ENCODE assay signal across 7 mouse cellular contexts in genomic region chr11:75563851-75564548, GRCm38 (mm10). TPM values are rescaled to one million over a fixed set of nuclear protein-coding genes. Genes with fewer than 3 reads are reported as not detected.
DNase-seq lines count a peak whose midpoint lies in the region; ATAC-seq and TF ChIP-seq lines count a peak whose summit lies in the region.

No protein-coding gene starts in this region.

- no peak for TF ChIP-seq CTCF in testis, adult 2 months (IDR thresholded peaks at IDR 0.05; ENCODE audit: control insufficient read depth, insufficient read depth, insufficient replicate concordance, low read depth, low read length)

- peak overlapping the region; percentile 41 for H3K27ac ChIP-seq in testis, adult 2 months (ENCODE audit: control insufficient read depth, insufficient read depth, low read depth, low read length)
- H3K27ac ChIP-seq in embryonic facial prominence, embryonic 15.5 days (replicated peaks), result peak overlapping the region; percentile 17; the same call in 1 of the 2 replicates
- H3K27ac ChIP-seq in liver, embryonic 11.5 days (ENCODE audit: low read depth, low read length), result no peak overlapping the region

- no peaks in the 10 kb centered on the region for H3K9me3 ChIP-seq in embryonic facial prominence, embryonic 15.5 days (replicated peaks)
- H3K9me3 ChIP-seq in liver, embryonic 11.5 days (ENCODE audit: control insufficient read depth, low read length), result no peaks in the 10 kb centered on the region

- H3K36me3 ChIP-seq in testis, adult 2 months (ENCODE audit: control insufficient read depth, insufficient read depth, low read length), result peaks cover 4% of the 10 kb centered on the region
- H3K36me3 ChIP-seq in embryonic facial prominence, embryonic 15.5 days, result no peaks in the 10 kb centered on the region
- H3K36me3 ChIP-seq in liver, embryonic 11.5 days (ENCODE audit: control insufficient read depth, insufficient read depth, low read length), result no peaks in the 10 kb centered on the region

- no peak for DNase-seq in testis, postnatal 10 days (ENCODE audit: low spot score)
- DNase-seq in liver, embryonic 11.5 days (ENCODE audit: low spot score), result peak; percentile 43
- DNase-seq in urinary bladder, postnatal 25 days (ENCODE audit: low spot score), result peak; percentile 35
- no peak for DNase-seq in layer of hippocampus, adult 9-10 months (ENCODE audit: low spot score)
- DNase-seq in spleen, adult 18-20 months, result no peak

- no peak for TF ChIP-seq POLR2A in testis, adult 2 months (IDR thresholded peaks at IDR 0.05; ENCODE audit: control insufficient read depth, low read depth, low read length)

- WGBS in embryonic facial prominence, embryonic 15.5 days, result 60% methylated on average over 18 of the region's 18 CpGs
- WGBS in liver, embryonic 11.5 days, result 57% methylated on average over 18 of the region's 18 CpGs

- H3K9ac ChIP-seq in embryonic facial prominence, embryonic 15.5 days, result no peak overlapping the region
- H3K9ac ChIP-seq in liver, embryonic 11.5 days (ENCODE audit: low read depth, low read length), result no peak overlapping the region

- no peak overlapping the region for H3K4me3 ChIP-seq in testis, adult 2 months (ENCODE audit: control insufficient read depth, low read depth, low read length)
- no peak overlapping the region for H3K4me3 ChIP-seq in embryonic facial prominence, embryonic 15.5 days (replicated peaks)
- H3K4me3 ChIP-seq in liver, embryonic 11.5 days (ENCODE audit: low read depth, low read length), result no peak overlapping the region

- no peak for ATAC-seq in embryonic facial prominence, embryonic 15.5 days (ENCODE audit: insufficient number of reproducible peaks, low FRiP score, low TSS enrichment, low read depth)
- ATAC-seq in liver, embryonic 11.5 days (replicated peaks; ENCODE audit: low FRiP score), result no peak

- H3K4me2 ChIP-seq in embryonic facial prominence, embryonic 15.5 days (replicated peaks), result no peak overlapping the region
- no peak overlapping the region for H3K4me2 ChIP-seq in liver, embryonic 11.5 days

- no peaks in the 10 kb centered on the region; the same call in 1 of the 2 replicates for H3K4me1 ChIP-seq in testis, adult 2 months (ENCODE audit: control insufficient read depth, insufficient read depth, low read length)
- 0 out of 2 replicates have a peak, but pooled peaks cover 6% of the 10 kb centered on the region for H3K4me1 ChIP-seq in embryonic facial prominence, embryonic 15.5 days
- H3K4me1 ChIP-seq in liver, embryonic 11.5 days (replicated peaks; ENCODE audit: control insufficient read depth, insufficient read depth, low read length), result peaks cover 27% of the 10 kb centered on the region

- H3K27me3 ChIP-seq in testis, adult 2 months (ENCODE audit: control insufficient read depth, insufficient read depth, low read length), result no peaks in the 10 kb centered on the region
- no peaks in the 10 kb centered on the region for H3K27me3 ChIP-seq in embryonic facial prominence, embryonic 15.5 days
- no peaks in the 10 kb centered on the region for H3K27me3 ChIP-seq in liver, embryonic 11.5 days (replicated peaks; ENCODE audit: control insufficient read depth, insufficient read depth, low read length)

RNA-seq across cellular contexts. Expression of gene Pitpna, which starts 23.9 kb away (rescaled TPM):
- polyA plus RNA-seq in testis, adult 2 months (2012; rRNA removed), result 39.4 and 41.3 TPM in 2 replicates
- polyA plus RNA-seq in embryonic facial prominence, embryonic 15.5 days (2015; fragmentation: Nextera tagmentation; extraction: Ambion mirVana), result 73.0 and 79.3 TPM in 2 replicates
- 63.2 and 65.1 TPM in 2 replicates for polyA plus RNA-seq in liver, embryonic 11.5 days (2014; fragmentation: Nextera tagmentation; extraction: Ambion mirVana)

RNA-seq across cellular contexts. Expression of gene Slc43a2, which starts 32.5 kb away (rescaled TPM):
- 23.0 and 27.1 TPM in 2 replicates for polyA plus RNA-seq in testis, adult 2 months (2012; rRNA removed)
- 5.5 and 5.7 TPM in 2 replicates for polyA plus RNA-seq in embryonic facial prominence, embryonic 15.5 days (2015; fragmentation: Nextera tagmentation; extraction: Ambion mirVana)
- 5.5 and 7.8 TPM in 2 replicates for polyA plus RNA-seq in liver, embryonic 11.5 days (2014; fragmentation: Nextera tagmentation; extraction: Ambion mirVana)

RNA-seq across cellular contexts. Expression of gene Scarf1, which starts 50.7 kb away (rescaled TPM):
- polyA plus RNA-seq in testis, adult 2 months (2012; rRNA removed), result 0.64 and 0.77 TPM in 2 replicates
- 8.0 and 8.1 TPM in 2 replicates for polyA plus RNA-seq in embryonic facial prominence, embryonic 15.5 days (2015; fragmentation: Nextera tagmentation; extraction: Ambion mirVana)
- polyA plus RNA-seq in liver, embryonic 11.5 days (2014; fragmentation: Nextera tagmentation; extraction: Ambion mirVana), result 7.0 and 7.8 TPM in 2 replicates

RNA-seq across cellular contexts. Expression of gene Rilp, which starts 54.1 kb away (rescaled TPM):
- 0.58 and 0.94 TPM in 2 replicates for polyA plus RNA-seq in testis, adult 2 months (2012; rRNA removed)
- polyA plus RNA-seq in embryonic facial prominence, embryonic 15.5 days (2015; fragmentation: Nextera tagmentation; extraction: Ambion mirVana), result 0.73 and 1.0 TPM in 2 replicates
- 1.2 and 1.5 TPM in 2 replicates for polyA plus RNA-seq in liver, embryonic 11.5 days (2014; fragmentation: Nextera tagmentation; extraction: Ambion mirVana)

Comparison
In these comparisons a context has a peak if more than half of its experiments do, and no peak if none do; other contexts are left out.
1. DNase-seq: peak in liver, embryonic 11.5 days (single experiment) and urinary bladder, postnatal 25 days (single experiment); none in testis, postnatal 10 days (single experiment), layer of hippocampus, adult 9-10 months (single experiment) and spleen, adult 18-20 months (0 of 2).